Mouse (Mus musculus) heart, postnatal 0 days (tissue): ENCODE results near the gene Ralb.

Experiments
- CTCF ChIP-seq: IDR thresholded peaks from 2 replicates; pipeline ENCODE4 v1.5.1; 2016; ENCODE audit warnings: antibody characterized with exemption, control low read depth, low read depth
- EP300 ChIP-seq: IDR thresholded peaks from 2 replicates; pipeline ENCODE4 v1.6.1; 2016; ENCODE audit warnings: antibody characterized with exemption, low read depth

DNA sequence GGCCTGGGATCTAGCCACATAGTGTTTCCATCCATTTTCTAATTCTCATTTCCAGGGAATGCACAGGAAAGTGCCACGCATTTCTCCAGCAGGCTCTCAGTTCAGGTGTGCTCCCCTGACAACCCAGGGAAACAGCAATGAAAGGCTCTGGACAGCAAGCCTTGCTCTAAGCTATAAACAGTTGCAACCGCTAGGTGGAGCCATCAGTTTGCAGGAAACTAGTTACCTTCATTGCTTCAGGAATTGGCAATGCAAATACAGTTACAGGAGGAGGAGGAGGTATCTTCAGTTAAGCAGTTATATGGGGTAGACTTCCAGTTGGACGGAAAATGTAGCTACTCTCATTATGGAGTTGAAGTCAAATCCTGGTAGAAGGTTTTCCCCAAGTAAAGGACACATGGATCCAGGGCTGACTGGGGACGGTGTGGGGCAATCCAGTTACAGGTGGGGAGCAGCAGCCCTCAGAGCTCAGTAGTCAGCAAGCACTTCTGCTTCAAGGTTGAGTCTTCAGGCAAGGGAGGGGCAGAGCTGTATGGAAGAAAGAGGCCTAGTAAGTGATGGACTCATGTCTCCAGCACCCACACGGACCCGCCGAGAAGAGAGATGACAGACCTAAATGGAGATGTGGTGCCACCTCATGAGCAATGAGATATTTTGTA, 44.2 kb upstream of the Ralb start:
- no peak for TF ChIP-seq EP300
- peak; percentile 97 for TF ChIP-seq CTCF
